Mouse (Mus musculus) CH12.LX (cell line): Measurements from ENCODE around the gene Eif3l.
"Not testable (repeated sequence)": the region's sequence is repeated elsewhere in the genome, so short reads cannot be mapped to it uniquely, and the experiment has no call there.

Source experiments
- BHLHE40 ChIP-seq: IDR thresholded peaks from 2 replicates; pipeline ENCODE4 v1.6.1; 2011; ENCODE audit warnings: mild to moderate bottlenecking, low read depth, low read length, improper control_type of control experiment
- CHD1 ChIP-seq: IDR thresholded peaks from 2 replicates; pipeline ENCODE4 v1.6.1; 2012; ENCODE audit warnings: low read depth, low read length, improper control_type of control experiment, inconsistent platforms
- CTCF ChIP-seq, 2 experiments: IDR thresholded peaks in 1 of 2; conservative IDR thresholded peaks in 1 of 2; 2 replicates each; pipeline ENCODE4 v1.5.1; 2011 to 2012; ENCODE audit warnings: low read depth in 2 of 2, low read length in 2 of 2, improper control_type of control experiment in 1 of 2, inconsistent platforms in 1 of 2, mild to moderate bottlenecking in 1 of 2, moderate library complexity in 1 of 2
- E2F4 ChIP-seq: IDR thresholded peaks from 2 replicates; pipeline ENCODE4 v1.6.1; 2011; ENCODE audit warnings: low read depth, low read length, improper control_type of control experiment; ENCODE audit not compliant: insufficient replicate concordance
- JUND ChIP-seq: conservative IDR thresholded peaks from 2 replicates; pipeline ENCODE4 v1.6.1; 2011; ENCODE audit warnings: low read depth, low read length, improper control_type of control experiment
- POLR2A ChIP-seq: IDR thresholded peaks from 2 replicates; pipeline ENCODE4 v1.6.1; 2011; ENCODE audit warnings: low read depth, mild to moderate bottlenecking, improper control_type of control experiment, low read length
- RAD21 ChIP-seq: IDR thresholded peaks from 2 replicates; pipeline ENCODE4 v1.6.1; 2011; ENCODE audit warnings: low read depth, mild to moderate bottlenecking, low read length, improper control_type of control experiment, moderate library complexity

GRCm38 (mm10) chr15:79031908-79032307, 43.1 kb upstream of the Eif3l start:
- not testable (repeated sequence) for TF ChIP-seq CTCF (conservative IDR thresholded peaks at IDR 0.05 in 1 of 2, IDR thresholded peaks at IDR 0.05 in 1 of 2; ENCODE audit: low read depth in 2 of 2, low read length in 2 of 2); CHD1; RAD21; POLR2A; BHLHE40; JUND; E2F4
